Comparison of ENCODE assay signal across 8 mouse cellular contexts in the genomic region with DNA sequence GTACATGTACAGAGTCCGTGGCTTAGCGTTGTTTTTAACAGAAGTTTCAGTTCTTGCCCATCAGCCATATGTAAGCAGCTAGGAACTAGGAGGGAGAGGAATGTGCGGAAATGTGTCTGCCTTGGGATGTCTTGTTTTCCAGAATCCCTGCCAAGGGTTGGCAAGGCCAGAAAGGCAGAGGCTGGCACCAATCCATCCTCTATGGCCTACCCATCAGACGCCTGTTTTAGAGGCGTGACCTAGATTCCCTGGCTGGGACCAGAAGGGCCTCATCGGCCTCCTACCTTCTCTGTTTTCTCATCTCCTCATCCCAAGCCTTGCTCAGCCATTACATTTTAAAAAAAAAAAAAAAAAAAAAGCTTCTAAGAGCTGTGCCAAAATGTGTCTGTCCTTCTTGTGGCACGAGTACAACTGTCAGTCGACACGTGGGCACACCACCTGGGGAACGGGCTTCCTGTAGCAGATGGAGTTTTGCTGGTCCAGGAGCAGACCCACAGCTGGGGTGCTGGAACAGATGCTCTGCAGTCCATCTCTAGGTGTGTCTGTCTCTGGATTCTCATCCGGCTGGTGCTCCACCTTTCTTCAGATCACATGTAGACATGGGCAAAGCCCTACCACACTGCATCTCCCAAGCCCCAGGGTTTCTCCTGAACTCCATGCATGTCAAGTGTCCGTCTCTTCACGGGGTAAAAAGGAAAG.
DNase-seq lines count a peak whose midpoint lies in the region; ATAC-seq and TF ChIP-seq lines count a peak whose summit lies in the region.

No protein-coding gene starts in this region.

- no peak for TF ChIP-seq POLR2A in brain, embryonic 14.5 days (IDR thresholded peaks at IDR 0.05; ENCODE audit: borderline replicate concordance, extremely low read depth, insufficient read depth, insufficient read length, poor library complexity, severe bottlenecking)

- no peaks in the 10 kb centered on the region for H3K27me3 ChIP-seq in limb, embryonic 15.5 days
- H3K27me3 ChIP-seq in limb, embryonic 10.5 days (ENCODE audit: low read depth, poor library complexity, severe bottlenecking) = no peaks in the 10 kb centered on the region
- no peaks in the 10 kb centered on the region for H3K27me3 ChIP-seq in midbrain, embryonic 15.5 days (replicated peaks)
- H3K27me3 ChIP-seq in kidney, embryonic 14.5 days (ENCODE audit: control insufficient read depth, insufficient read depth, low read length) = no peaks in the 10 kb centered on the region

- no peak for DNase-seq in limb, embryonic 10.5 days (ENCODE audit: low spot score)
- DNase-seq in brain, embryonic 14.5 days (ENCODE audit: low read depth) = peak; percentile 83
- peak; percentile 40 for DNase-seq in gastrocnemius, adult 18-20 months (ENCODE audit: low spot score)
- no peak for DNase-seq in layer of hippocampus, adult 9-11 months

- no peak overlapping the region for H3K9ac ChIP-seq in limb, embryonic 15.5 days
- no peak overlapping the region for H3K9ac ChIP-seq in midbrain, embryonic 15.5 days
- no peak overlapping the region for H3K9ac ChIP-seq in kidney, embryonic 14.5 days (ENCODE audit: low read depth, low read length)

- H3K9me3 ChIP-seq in limb, embryonic 15.5 days = no peaks in the 10 kb centered on the region
- H3K9me3 ChIP-seq in limb, embryonic 10.5 days (replicated peaks) = no peaks in the 10 kb centered on the region
- no peaks in the 10 kb centered on the region for H3K9me3 ChIP-seq in midbrain, embryonic 15.5 days
- no peaks in the 10 kb centered on the region for H3K9me3 ChIP-seq in kidney, embryonic 14.5 days (ENCODE audit: control insufficient read depth, low read length)

- no peak for ATAC-seq in limb, embryonic 15.5 days (ENCODE audit: insufficient number of reproducible peaks, low FRiP score, low TSS enrichment, low read depth)
- peak; percentile 52 for ATAC-seq in midbrain, embryonic 15.5 days (replicated peaks)
- ATAC-seq in erythroid progenitor cell, adult 5-6 weeks (replicated peaks; ENCODE audit: low FRiP score, poor library complexity, severe bottlenecking) = no peak
- no peak for ATAC-seq in kidney, embryonic 14.5 days (ENCODE audit: low FRiP score, low TSS enrichment)

- H3K4me3 ChIP-seq in limb, embryonic 15.5 days = no peak overlapping the region
- no peak overlapping the region for H3K4me3 ChIP-seq in limb, embryonic 10.5 days
- no peak overlapping the region for H3K4me3 ChIP-seq in midbrain, embryonic 15.5 days
- no peak overlapping the region for H3K4me3 ChIP-seq in kidney, embryonic 14.5 days (ENCODE audit: low read length)

- WGBS in limb, embryonic 15.5 days = 63% methylated on average over 13 of the region's 13 CpGs
- WGBS in limb, embryonic 10.5 days = 96% methylated on average over 13 of the region's 13 CpGs
- WGBS in midbrain, embryonic 15.5 days = 82% methylated on average over 13 of the region's 13 CpGs
- 91% methylated on average over 13 of the region's 13 CpGs for WGBS in kidney, embryonic 14.5 days

- peak overlapping the region; percentile 63; the same call in 1 of the 2 replicates for H3K27ac ChIP-seq in limb, embryonic 15.5 days
- no peak overlapping the region for H3K27ac ChIP-seq in limb, embryonic 10.5 days
- no peak overlapping the region for H3K27ac ChIP-seq in midbrain, embryonic 15.5 days
- H3K27ac ChIP-seq in kidney, embryonic 14.5 days (ENCODE audit: low read depth, low read length) = no peak overlapping the region

- H3K4me2 ChIP-seq in limb, embryonic 15.5 days = no peak overlapping the region
- no peak overlapping the region for H3K4me2 ChIP-seq in midbrain, embryonic 15.5 days
- no peak overlapping the region for H3K4me2 ChIP-seq in kidney, embryonic 14.5 days (replicated peaks; ENCODE audit: low read depth, low read length)

- no peaks in the 10 kb centered on the region for H3K36me3 ChIP-seq in limb, embryonic 15.5 days
- H3K36me3 ChIP-seq in limb, embryonic 10.5 days = no peaks in the 10 kb centered on the region
- H3K36me3 ChIP-seq in midbrain, embryonic 15.5 days (replicated peaks) = no peaks in the 10 kb centered on the region
- H3K36me3 ChIP-seq in kidney, embryonic 14.5 days (ENCODE audit: control insufficient read depth, insufficient read depth, low read length) = no peaks in the 10 kb centered on the region

- H3K4me1 ChIP-seq in limb, embryonic 15.5 days = peaks cover 7% of the 10 kb centered on the region
- H3K4me1 ChIP-seq in limb, embryonic 10.5 days = peaks cover 9% of the 10 kb centered on the region
- no peaks in the 10 kb centered on the region; the same call in 1 of the 2 replicates for H3K4me1 ChIP-seq in midbrain, embryonic 15.5 days
- 0 out of 2 replicates have a peak, but pooled peaks cover under 1% of the 10 kb centered on the region for H3K4me1 ChIP-seq in kidney, embryonic 14.5 days (ENCODE audit: control insufficient read depth, insufficient read depth, low read length)

- no peak for TF ChIP-seq CTCF in brain, embryonic 14.5 days (IDR thresholded peaks at IDR 0.05; ENCODE audit: borderline replicate concordance, extremely low read depth, insufficient read depth, insufficient read length)

Comparison
In these comparisons a context has a peak if more than half of its experiments do, and no peak if none do; other contexts are left out.
1. DNase-seq: peak in brain, embryonic 14.5 days (single experiment) and gastrocnemius, adult 18-20 months (single experiment); none in limb, embryonic 10.5 days (single experiment) and layer of hippocampus, adult 9-11 months (single experiment).